Mouse (Mus musculus): ENCODE results near the gene Apon. TPM values are rescaled to one million over a fixed set of nuclear protein-coding genes. Genes with fewer than 3 reads are reported as not detected.
"Not testable (repeated sequence)": the region's sequence is repeated elsewhere in the genome, so short reads cannot be mapped to it uniquely, and the experiment has no call there.

Apon gene
- 0.10 and 0.17 TPM in 2 replicates for polyA plus RNA-seq (2015; fragmentation: Nextera tagmentation; extraction: Ambion mirVana)

DNA sequence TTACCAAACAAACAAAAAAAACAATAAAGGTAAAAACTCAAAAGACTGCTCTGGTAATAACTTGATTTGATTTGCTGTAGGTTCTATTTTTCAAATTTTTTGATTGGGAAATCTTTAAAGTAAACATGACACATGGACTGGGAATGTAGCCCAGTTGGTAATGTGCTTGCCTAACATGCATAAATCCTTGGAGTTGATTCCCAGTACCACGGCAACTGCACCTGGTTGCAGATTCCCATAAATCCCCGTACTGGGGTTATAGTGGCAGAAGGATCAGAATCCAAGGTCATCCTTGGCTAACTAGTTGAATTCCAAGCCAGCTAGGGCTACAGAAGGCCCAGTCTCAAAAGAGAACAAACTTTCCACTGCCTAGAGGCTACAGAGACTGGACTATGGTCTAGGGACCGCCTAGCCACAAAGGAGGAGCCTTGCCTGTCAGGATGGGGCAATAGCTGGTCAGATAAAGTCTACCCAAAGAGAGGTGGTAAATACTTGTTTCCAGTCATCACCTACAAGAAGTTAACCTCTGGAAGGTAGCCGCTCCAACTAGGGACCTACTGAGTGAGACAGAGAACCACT, at the start of gene Apon:
Apon (plus strand) TSS at position 420 of the 579 bp plus-strand sequence.
- 79% methylated on average over 4 of the region's 4 CpGs for WGBS

DNA sequence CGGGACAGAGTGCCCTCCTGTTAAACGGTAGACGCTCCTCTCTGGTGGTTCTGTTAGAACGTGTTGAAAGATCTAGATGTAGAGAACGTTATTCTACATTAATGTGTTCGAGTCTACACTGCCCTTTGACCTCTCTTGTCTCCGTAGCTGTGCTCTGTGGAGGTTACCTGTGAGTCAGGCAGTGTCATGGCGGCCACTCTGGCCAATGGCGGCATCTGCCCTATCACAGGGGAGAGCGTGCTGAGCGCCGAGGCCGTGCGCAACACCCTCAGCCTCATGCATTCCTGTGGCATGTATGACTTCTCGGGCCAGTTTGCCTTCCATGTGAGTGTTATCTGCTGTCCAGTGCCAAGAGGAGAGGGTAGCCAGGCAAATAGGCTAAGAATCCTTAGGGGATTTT, 49.0 kb upstream of the Apon start:
- H3K36me3 ChIP-seq: peaks cover 17% of the 10 kb centered on the region
- H3K9me3 ChIP-seq: no peaks in the 10 kb centered on the region
- no peaks in the 10 kb centered on the region for H3K4me1 ChIP-seq
- H3K9ac ChIP-seq: no peak overlapping the region
- no peak overlapping the region for H3K4me3 ChIP-seq
- no peak for ATAC-seq (ENCODE audit: extremely low read depth, insufficient number of reproducible peaks, low FRiP score, low TSS enrichment)
- 0 out of 2 replicates have a peak, but pooled peaks cover 3% of the 10 kb centered on the region for H3K27me3 ChIP-seq (replicated peaks)
- H3K27ac ChIP-seq (replicated peaks): no peak overlapping the region
- no peak overlapping the region for H3K4me2 ChIP-seq
- 81% methylated on average over 15 of the region's 15 CpGs for WGBS

More for the DNA sequence above, at the start of gene Apon:
- ATAC-seq (ENCODE audit: extremely low read depth, insufficient number of reproducible peaks, low FRiP score, low TSS enrichment): no peak
- Histone ChIP-seq H3K27ac (replicated peaks) (no peak within 1 kb of the TSS), H3K27me3 (replicated peaks) (no peaks in the 10 kb centered on the region), H3K4me1 (no peaks in the 10 kb centered on the region), H3K36me3 (peaks cover 47% of the 10 kb centered on the region), H3K9ac (no peak within 1 kb of the TSS), H3K9me3 (no peaks in the 10 kb centered on the region), H3K4me3 (no peak within 1 kb of the TSS), H3K4me2 (no peak within 1 kb of the TSS)

DNA sequence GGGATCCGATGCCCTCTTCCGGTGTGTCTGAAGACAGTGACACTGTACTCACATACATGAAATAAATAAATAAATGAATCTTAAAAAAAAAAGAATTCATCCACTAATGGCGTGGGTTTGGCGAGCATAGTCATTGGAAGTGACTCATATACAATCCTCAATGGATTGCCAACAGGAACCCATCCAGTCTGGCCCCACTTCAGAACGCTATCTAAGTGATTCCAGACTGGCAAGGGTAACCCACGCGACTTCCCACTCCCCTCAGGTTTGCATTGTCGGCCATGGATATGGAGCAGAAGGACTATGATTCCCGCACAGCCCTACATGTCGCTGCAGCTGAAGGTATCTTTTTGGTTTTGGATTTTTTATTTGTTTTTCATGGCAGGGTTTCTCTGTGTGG, 45.6 kb upstream of the Apon start:
- Histone ChIP-seq H3K27me3 (replicated peaks) (peaks cover 1% of the 10 kb centered on the region; the same call in 1 of the 2 replicates), H3K9me3 (no peaks in the 10 kb centered on the region), H3K9ac (no peak overlapping the region), H3K4me3 (no peak overlapping the region), H3K4me2 (no peak overlapping the region), H3K4me1 (peaks cover 19% of the 10 kb centered on the region), H3K36me3 (peaks cover 23% of the 10 kb centered on the region), H3K27ac (replicated peaks) (no peak overlapping the region)
- ATAC-seq (ENCODE audit: extremely low read depth, insufficient number of reproducible peaks, low FRiP score, low TSS enrichment): no peak
- WGBS: 85% methylated on average over 10 of the region's 10 CpGs

DNA sequence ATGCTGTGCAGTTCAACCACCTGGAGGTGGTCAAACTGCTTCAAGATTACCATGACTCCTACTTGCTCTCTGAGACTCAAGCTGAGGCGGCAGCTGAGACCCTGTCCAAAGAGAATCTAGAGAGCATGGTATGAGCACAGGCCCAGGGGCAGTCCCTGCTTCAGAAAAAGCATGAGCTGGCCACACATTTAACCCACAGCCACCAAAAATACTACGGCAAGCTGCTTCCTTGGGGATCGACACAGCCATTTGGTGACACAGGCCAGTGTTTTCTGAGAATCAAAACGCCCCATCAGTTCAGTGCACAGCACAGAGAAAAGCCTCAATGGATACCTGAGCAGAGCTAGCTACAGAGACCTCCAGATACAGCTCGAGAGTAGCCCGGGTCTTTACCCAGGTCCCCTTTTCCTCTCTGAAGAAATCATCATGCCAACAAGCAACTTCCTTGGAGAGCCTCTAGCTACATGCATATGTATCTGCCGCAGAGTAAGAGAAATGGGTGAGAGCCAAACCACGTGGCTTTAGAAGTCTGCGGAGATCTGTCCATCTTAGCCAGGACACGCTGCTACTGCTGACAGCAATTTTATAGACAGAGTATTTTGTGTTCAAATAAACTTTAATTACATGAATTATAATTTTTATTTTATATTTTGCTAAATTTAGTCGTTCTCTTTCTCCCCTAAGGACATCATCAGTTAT, 44.4 kb upstream of the Apon start:
- 88% methylated on average over 11 of the region's 11 CpGs for WGBS
- ATAC-seq (ENCODE audit: extremely low read depth, insufficient number of reproducible peaks, low FRiP score, low TSS enrichment): no peak

DNA sequence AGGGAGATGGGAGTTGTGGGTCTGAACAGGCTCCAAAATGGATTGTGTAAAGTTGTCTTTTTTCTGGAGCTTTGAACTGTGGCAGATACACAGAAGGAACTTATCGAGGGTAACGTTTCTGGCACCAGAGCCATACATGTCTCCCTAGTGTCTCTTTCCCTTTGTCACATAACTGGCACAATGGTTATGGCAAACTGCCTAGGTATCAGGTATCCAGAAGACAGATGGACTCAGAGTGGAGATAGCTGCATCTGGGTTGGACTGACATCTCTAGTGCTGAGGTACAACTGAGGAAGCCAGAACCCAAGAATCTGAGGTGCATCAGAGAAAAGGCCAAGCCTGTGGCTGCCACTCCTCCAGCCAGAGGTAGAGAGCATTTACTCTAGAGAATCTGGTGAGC, 43.8 kb upstream of the Apon start:
- H3K9me3 ChIP-seq: no peaks in the 10 kb centered on the region
- peak overlapping the region; percentile 63 for H3K4me3 ChIP-seq
- H3K9ac ChIP-seq: peak overlapping the region; percentile 85; the same call in 1 of the 2 replicates
- no peak overlapping the region for H3K27ac ChIP-seq (replicated peaks)
- H3K36me3 ChIP-seq: peaks cover 23% of the 10 kb centered on the region
- peaks cover 15% of the 10 kb centered on the region for H3K27me3 ChIP-seq (replicated peaks)
- WGBS: 87% methylated on average over 2 of the region's 2 CpGs
- peaks cover 21% of the 10 kb centered on the region for H3K4me1 ChIP-seq
- peak overlapping the region; percentile 92; the same call in 1 of the 2 replicates for H3K4me2 ChIP-seq
- no peak for ATAC-seq (ENCODE audit: extremely low read depth, insufficient number of reproducible peaks, low FRiP score, low TSS enrichment)

More for the DNA sequence above, 44.4 kb upstream of the Apon start:
- Histone ChIP-seq H3K4me1 (peaks cover 21% of the 10 kb centered on the region), H3K27ac (replicated peaks) (no peak overlapping the region), H3K36me3 (peaks cover 23% of the 10 kb centered on the region), H3K27me3 (replicated peaks) (peaks cover 9% of the 10 kb centered on the region), H3K4me2 (no peak overlapping the region), H3K9me3 (no peaks in the 10 kb centered on the region), H3K4me3 (no peak overlapping the region), H3K9ac (no peak overlapping the region)

DNA sequence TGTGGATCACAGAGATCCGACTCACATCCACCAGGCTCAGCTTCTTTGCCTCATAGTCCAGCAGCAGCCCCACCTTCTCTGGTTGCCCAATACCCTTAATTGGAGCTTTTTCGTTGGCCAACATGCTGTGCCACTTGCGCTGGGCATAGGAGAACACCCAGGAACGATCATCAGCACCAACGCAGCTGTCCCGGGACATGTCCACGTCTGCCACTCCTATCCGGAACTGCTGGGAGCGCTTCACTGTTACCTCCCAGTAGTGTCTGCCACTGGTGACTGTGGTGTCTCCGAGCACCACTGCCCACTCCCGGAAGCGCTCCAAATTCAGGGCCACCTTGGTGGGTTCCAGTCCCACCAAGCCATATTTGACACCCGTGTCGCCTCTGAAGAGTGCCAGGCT, 42.9 kb upstream of the Apon start:
- Histone ChIP-seq H3K4me1 (peaks cover 21% of the 10 kb centered on the region), H3K4me2 (peak overlapping the region; percentile 92), H3K27me3 (replicated peaks) (peaks cover 15% of the 10 kb centered on the region), H3K9me3 (no peaks in the 10 kb centered on the region), H3K9ac (peak overlapping the region; percentile 85), H3K27ac (replicated peaks) (0 out of 2 replicates have a peak overlapping the region, but pooled peaks have one; percentile 3), H3K4me3 (peak overlapping the region; percentile 63), H3K36me3 (peaks cover 23% of the 10 kb centered on the region)
- no peak for ATAC-seq (ENCODE audit: extremely low read depth, insufficient number of reproducible peaks, low FRiP score, low TSS enrichment)
- WGBS: 17% methylated on average over 14 of the region's 14 CpGs

DNA sequence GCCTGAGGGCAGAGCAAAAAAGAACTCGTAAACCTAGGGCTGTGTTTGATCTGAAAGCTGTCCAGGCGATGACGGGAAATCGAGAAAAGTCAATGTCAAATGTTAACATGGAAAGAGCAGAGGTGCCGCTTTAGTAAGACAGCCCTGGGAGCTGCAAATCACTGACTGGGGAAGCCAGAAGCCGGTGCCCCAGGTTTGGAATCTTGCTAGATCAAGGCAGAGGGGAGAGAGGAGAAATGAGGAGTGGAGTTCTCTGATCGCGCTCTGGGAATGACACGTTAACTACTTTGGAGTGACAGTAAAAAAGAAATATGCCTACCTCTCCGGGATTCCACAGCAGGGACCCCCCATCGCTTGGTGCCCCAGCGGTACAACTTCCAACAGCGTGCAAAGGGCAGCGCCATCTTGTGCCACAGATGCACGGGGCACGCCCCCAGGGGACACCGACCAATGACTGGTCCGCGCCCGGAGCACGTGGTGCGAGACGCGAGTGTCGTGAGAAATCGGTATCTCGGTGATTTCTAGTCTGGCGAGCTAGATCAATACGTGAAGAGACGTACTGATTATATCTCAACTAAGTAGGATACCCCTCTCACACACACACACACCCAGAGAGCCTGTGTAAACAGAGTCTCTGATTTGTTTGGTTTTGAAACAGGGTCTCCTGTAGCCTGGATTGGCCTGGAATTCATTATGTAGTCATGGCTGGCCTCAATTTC, 42.3 kb upstream of the Apon start, which contains the start of gene Spryd4:
Spryd4 (minus strand) TSS at position 418 of the 719 bp plus-strand sequence.
- H3K4me1 ChIP-seq: peaks cover 21% of the 10 kb centered on the region
- WGBS: under 1% methylated on average over 30 of the region's 30 CpGs
- peak; percentile 86 for ATAC-seq (ENCODE audit: extremely low read depth, insufficient number of reproducible peaks, low FRiP score, low TSS enrichment)

DNA sequence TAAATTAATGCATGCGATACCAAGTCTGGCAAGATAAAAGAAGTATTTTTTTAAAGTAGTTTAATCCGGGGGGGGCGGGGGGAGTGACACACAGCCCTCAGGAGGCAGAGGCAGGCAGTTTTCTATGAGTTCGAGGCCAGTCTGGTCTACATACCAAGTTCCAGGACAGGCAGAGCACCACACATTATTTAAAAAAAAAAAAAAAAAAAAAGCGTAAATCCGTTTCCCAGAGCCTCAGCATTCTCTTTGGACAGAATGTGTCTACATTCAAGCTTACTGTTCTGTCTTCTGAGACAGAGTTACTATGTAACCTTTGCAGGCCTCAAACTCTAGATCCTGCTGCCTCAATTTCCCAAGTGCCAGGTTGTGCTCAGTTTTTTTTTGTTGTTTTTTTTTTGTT, 41.7 kb upstream of the Apon start:
- Histone ChIP-seq H3K27me3 (replicated peaks) (peaks cover 15% of the 10 kb centered on the region), H3K9me3 (no peaks in the 10 kb centered on the region), H3K4me3 (peak overlapping the region; percentile 63), H3K4me1 (peaks cover 21% of the 10 kb centered on the region), H3K9ac (peak overlapping the region; percentile 85), H3K4me2 (peak overlapping the region; percentile 92), H3K36me3 (peaks cover 17% of the 10 kb centered on the region), H3K27ac (replicated peaks) (no peak overlapping the region; the same call in 1 of the 2 replicates)
- 41% methylated on average over 6 of the region's 6 CpGs for WGBS
- no peak for ATAC-seq (ENCODE audit: extremely low read depth, insufficient number of reproducible peaks, low FRiP score, low TSS enrichment)

More for the DNA sequence above, 42.3 kb upstream of the Apon start, which contains the start of gene Spryd4:
- peaks cover 20% of the 10 kb centered on the region for H3K36me3 ChIP-seq
- peak within 1 kb of the TSS; percentile 3; the same call in 1 of the 2 replicates for H3K27ac ChIP-seq (replicated peaks)
- H3K4me2 ChIP-seq: peak within 1 kb of the TSS; percentile 92
- peaks cover 15% of the 10 kb centered on the region for H3K27me3 ChIP-seq (replicated peaks)
- H3K9ac ChIP-seq: peak within 1 kb of the TSS; percentile 85
- H3K9me3 ChIP-seq: no peaks in the 10 kb centered on the region
- peak within 1 kb of the TSS; percentile 63 for H3K4me3 ChIP-seq

DNA sequence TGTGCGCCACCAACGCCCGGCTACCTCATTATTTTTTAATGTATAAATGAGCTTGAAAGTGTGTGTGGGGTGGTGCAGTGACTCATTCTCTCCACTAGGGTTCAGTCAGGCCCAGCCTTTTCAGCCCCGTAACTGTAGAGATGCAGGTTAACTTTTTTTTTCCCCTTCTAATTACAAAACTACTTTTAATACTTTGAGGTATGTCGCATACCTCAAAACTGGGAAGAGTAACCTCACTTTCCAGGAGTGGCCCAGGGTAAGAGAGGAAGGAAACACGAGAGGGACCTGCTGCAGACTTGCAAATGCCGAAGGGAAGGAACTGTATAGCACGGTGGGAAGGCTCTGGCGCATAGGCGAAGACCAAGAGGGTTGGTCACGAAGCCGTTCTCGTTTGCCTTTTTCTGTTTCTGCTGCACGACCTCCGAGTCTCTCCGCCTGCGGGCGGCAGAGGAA, 41.0 kb upstream of the Apon start:
- Histone ChIP-seq H3K9me3 (no peaks in the 10 kb centered on the region), H3K27me3 (replicated peaks) (peaks cover 15% of the 10 kb centered on the region), H3K9ac (peak overlapping the region; percentile 65), H3K27ac (replicated peaks) (peak overlapping the region; percentile 21; the same call in 1 of the 2 replicates), H3K36me3 (peaks cover 17% of the 10 kb centered on the region), H3K4me1 (peaks cover 21% of the 10 kb centered on the region), H3K4me3 (peak overlapping the region; percentile 49), H3K4me2 (peak overlapping the region; percentile 92)
- 2% methylated on average over 18 of the region's 18 CpGs for WGBS
- ATAC-seq (ENCODE audit: extremely low read depth, insufficient number of reproducible peaks, low FRiP score, low TSS enrichment): peak; percentile 39; the same call in 1 of the 2 replicates

DNA sequence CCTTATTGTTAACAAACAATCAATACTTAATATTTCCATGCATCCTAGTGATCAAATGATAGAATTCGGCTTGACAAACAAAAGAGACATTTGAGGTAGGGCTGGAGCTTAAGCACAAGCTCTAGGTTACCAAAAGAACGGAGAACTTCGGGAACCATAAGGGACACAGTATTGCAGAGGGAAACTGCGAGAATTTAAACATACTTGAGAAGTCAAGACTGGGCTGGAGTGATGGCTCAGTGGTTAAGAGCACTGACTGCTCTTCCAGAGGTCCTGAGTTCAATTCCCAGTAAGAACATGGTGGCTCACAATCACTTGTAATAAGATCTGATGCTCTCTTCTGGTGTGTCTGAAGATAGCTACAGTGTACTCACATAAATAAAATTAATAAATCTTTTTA, 39.8 kb upstream of the Apon start:
- not testable (repeated sequence) for H3K27ac ChIP-seq (replicated peaks); H3K4me2 ChIP-seq; H3K9ac ChIP-seq; ATAC-seq (ENCODE audit: extremely low read depth, insufficient number of reproducible peaks, low FRiP score, low TSS enrichment); H3K4me3 ChIP-seq; H3K9me3 ChIP-seq
- WGBS: 82% methylated on average over 4 of the region's 4 CpGs
- peaks cover 21% of the 10 kb centered on the region for H3K4me1 ChIP-seq
- H3K27me3 ChIP-seq (replicated peaks): peaks cover 15% of the 10 kb centered on the region
- peaks cover 11% of the 10 kb centered on the region; the same call in 1 of the 2 replicates for H3K36me3 ChIP-seq

DNA sequence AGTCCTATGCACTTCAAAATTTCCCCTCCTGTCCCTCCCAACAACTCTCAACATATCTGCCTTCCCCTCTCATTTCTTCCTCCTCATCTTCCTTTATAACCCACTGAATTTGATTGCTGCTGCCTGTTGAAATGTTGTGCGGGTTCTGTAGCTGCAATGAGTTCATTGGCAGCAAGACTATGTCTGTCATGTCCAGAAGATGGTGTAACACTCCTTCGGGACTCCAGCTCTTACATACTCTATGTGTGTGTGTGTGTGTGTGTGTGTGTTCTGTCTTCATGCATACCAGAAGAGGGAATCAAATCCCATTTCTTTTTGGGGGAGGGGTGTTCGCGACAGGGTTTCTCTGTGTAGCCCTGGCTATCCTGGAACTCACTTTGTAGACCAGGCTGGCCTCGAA, 38.9 kb upstream of the Apon start:
- peaks cover 15% of the 10 kb centered on the region for H3K27me3 ChIP-seq (replicated peaks)
- H3K9ac ChIP-seq: no peak overlapping the region
- no peak for ATAC-seq (ENCODE audit: extremely low read depth, insufficient number of reproducible peaks, low FRiP score, low TSS enrichment)
- H3K36me3 ChIP-seq: 0 out of 2 replicates have a peak, but pooled peaks cover 6% of the 10 kb centered on the region
- H3K27ac ChIP-seq (replicated peaks): no peak overlapping the region
- WGBS: 64% methylated on average over 5 of the region's 5 CpGs
- no peaks in the 10 kb centered on the region for H3K9me3 ChIP-seq
- H3K4me3 ChIP-seq: no peak overlapping the region
- H3K4me1 ChIP-seq: peaks cover 21% of the 10 kb centered on the region
- no peak overlapping the region for H3K4me2 ChIP-seq

All from heart, embryonic 13.5 days (tissue).